Mouse (Mus musculus) embryonic fibroblast, embryonic 13.5 days (primary cell): ENCODE results near the gene Serpine2.

Experiments used
- CTCF ChIP-seq: IDR thresholded peaks from 2 replicates; pipeline ENCODE4 v1.5.1; 2011; ENCODE audit warnings: mild to moderate bottlenecking, control low read depth, low read length, moderate library complexity, borderline replicate concordance; ENCODE audit not compliant: insufficient read depth
- POLR2A ChIP-seq: IDR thresholded peaks from 2 replicates; pipeline ENCODE4 v1.6.1; 2011; ENCODE audit warnings: low read depth, mild to moderate bottlenecking, control low read depth, low read length, moderate library complexity

GRCm38 (mm10) chr1:79823951-79824633, 36.9 kb downstream of the Serpine2 start:
- no peak for TF ChIP-seq CTCF
- no peak for TF ChIP-seq POLR2A
